Mouse (Mus musculus) heart, adult 2 months (tissue): ENCODE measurements around the gene Slc4a4.

ENCODE experiments used
- CTCF ChIP-seq: fragments of 200-600 bp; IDR thresholded peaks from 2 replicates; pipeline ENCODE4 v1.8.1; 2022; ENCODE audit warnings: antibody characterized with exemption, mild to moderate bottlenecking, moderate library complexity
- POLR2A ChIP-seq: fragments of 200-500 bp; IDR thresholded peaks from 2 replicates; pipeline ENCODE4 v1.6.1; 2011; ENCODE audit warnings: mild to moderate bottlenecking, low read depth, low read length, control low read depth; ENCODE audit not compliant: insufficient read depth

DNA sequence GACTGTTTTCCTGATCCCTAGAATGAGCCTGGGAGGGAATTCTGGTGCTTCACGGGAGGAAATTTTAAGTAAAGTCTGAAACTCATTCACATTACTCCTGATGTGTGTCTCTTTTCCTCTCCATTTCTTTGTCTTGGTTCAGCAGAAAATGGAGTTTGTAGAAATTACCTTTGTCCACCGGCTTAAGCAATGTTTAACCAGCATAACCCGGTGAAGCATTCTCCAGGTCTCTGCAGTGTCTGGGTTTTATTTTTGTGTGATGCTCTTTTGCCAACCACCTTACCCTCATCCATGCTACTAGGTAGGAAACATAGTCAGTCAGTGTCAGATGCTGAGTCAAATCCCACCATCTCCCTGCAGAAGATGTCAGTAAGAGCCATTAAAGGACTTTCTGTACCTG lies 183.4 kb downstream of the Slc4a4 start:
- no peak for TF ChIP-seq POLR2A
- no peak for TF ChIP-seq CTCF
